Mouse (Mus musculus) CH12.LX (cell line): ENCODE data around the gene Pigm. TPM values are rescaled to one million over a fixed set of nuclear protein-coding genes. Genes with fewer than 3 reads are reported as not detected.

Experiments
- DNase-seq: peaks from one replicate; pipeline ENCODE4 v3.0.0-alpha.2; 2013; ENCODE audit errors: extremely low read depth
- H3K27ac ChIP-seq: 2 replicates; pipeline ENCODE4 v1.5.1; 2012; ENCODE audit warnings: low read depth, mild to moderate bottlenecking, control low read depth, moderate library complexity; ENCODE audit not compliant: insufficient read depth
- H3K27me3 ChIP-seq: replicated peaks from 2 replicates; pipeline ENCODE3; 2012; ENCODE audit warnings: inconsistent platforms
- H3K36me3 ChIP-seq, 2 experiments: replicated peaks in 1 of 2; 2 replicates each; pipeline versions ENCODE3 to v1.6.1; 2012; ENCODE audit warnings: inconsistent platforms in 1 of 2, low read length in 1 of 2, mild to moderate bottlenecking in 1 of 2, mixed read lengths in 1 of 2, moderate library complexity in 1 of 2; ENCODE audit not compliant: control insufficient read depth in 1 of 2, insufficient read depth in 1 of 2
- H3K4me1 ChIP-seq, 2 experiments: 2 replicates each; pipeline ENCODE4 v1.6.1; 2012; ENCODE audit warnings: inconsistent platforms in 1 of 2, moderate library complexity in 1 of 2; ENCODE audit not compliant: insufficient read depth in 2 of 2, control insufficient read depth in 1 of 2
- H3K4me2 ChIP-seq: 2 replicates; pipeline ENCODE4 v1.6.1; 2012; ENCODE audit warnings: low read depth, mild to moderate bottlenecking, control low read depth; ENCODE audit not compliant: poor library complexity, insufficient read depth, severe bottlenecking
- H3K4me3 ChIP-seq, 3 experiments: fragments of 150-350 bp in 1 of 3; sonication (generic) in 1 of 3; replicated peaks in 1 of 3; 2 replicates each; pipeline versions ENCODE3 to v1.5.1; 2011 to 2012; ENCODE audit warnings: low read depth in 2 of 3, low read length in 2 of 3, mild to moderate bottlenecking in 2 of 3, moderate library complexity in 2 of 3, control low read depth in 1 of 3, improper control_type of control experiment in 1 of 3, inconsistent platforms in 1 of 3, mixed read lengths in 1 of 3; ENCODE audit not compliant: poor library complexity in 1 of 3
- H3K79me2 ChIP-seq: replicated peaks from 2 replicates; pipeline ENCODE4 v1.6.1; 2012; ENCODE audit warnings: mild to moderate bottlenecking, moderate library complexity; ENCODE audit not compliant: control insufficient read depth, poor library complexity, insufficient read depth, severe bottlenecking; ENCODE audit errors: extremely low read depth
- H3K9ac ChIP-seq: 2 replicates; pipeline ENCODE4 v1.6.1; 2012; ENCODE audit warnings: low read depth, mild to moderate bottlenecking, control low read depth, moderate library complexity; ENCODE audit not compliant: insufficient read depth
- H3K9me3 ChIP-seq: replicated peaks from 2 replicates; pipeline ENCODE3; 2012; ENCODE audit warnings: low read length, inconsistent platforms, mixed read lengths
- BHLHE40 ChIP-seq: IDR thresholded peaks from 2 replicates; pipeline ENCODE4 v1.6.1; 2011; ENCODE audit warnings: mild to moderate bottlenecking, low read depth, low read length, improper control_type of control experiment
- CHD1 ChIP-seq: IDR thresholded peaks from 2 replicates; pipeline ENCODE4 v1.6.1; 2012; ENCODE audit warnings: low read depth, low read length, improper control_type of control experiment, inconsistent platforms
- CHD2 ChIP-seq: IDR thresholded peaks from 2 replicates; pipeline ENCODE4 v1.6.1; 2011; ENCODE audit warnings: low read length, improper control_type of control experiment
- CTCF ChIP-seq, 2 experiments: IDR thresholded peaks in 1 of 2; conservative IDR thresholded peaks in 1 of 2; 2 replicates each; pipeline ENCODE4 v1.5.1; 2011 to 2012; ENCODE audit warnings: low read depth in 2 of 2, low read length in 2 of 2, improper control_type of control experiment in 1 of 2, inconsistent platforms in 1 of 2, mild to moderate bottlenecking in 1 of 2, moderate library complexity in 1 of 2
- ETS1 ChIP-seq: conservative IDR thresholded peaks from 2 replicates; pipeline ENCODE4 v1.6.1; 2012; ENCODE audit warnings: low read depth, mild to moderate bottlenecking, inconsistent platforms, low read length, improper control_type of control experiment, moderate library complexity
- HCFC1 ChIP-seq: IDR thresholded peaks from 2 replicates; pipeline ENCODE4 v1.6.1; 2012; ENCODE audit warnings: low read depth, mild to moderate bottlenecking, inconsistent platforms, low read length, improper control_type of control experiment
- JUN ChIP-seq: IDR thresholded peaks from 2 replicates; pipeline ENCODE4 v1.6.1; 2011; ENCODE audit warnings: low read depth, mild to moderate bottlenecking, low read length, improper control_type of control experiment, moderate library complexity; ENCODE audit not compliant: insufficient read depth
- KAT2A ChIP-seq: IDR thresholded peaks from 2 replicates; pipeline ENCODE4 v1.6.1; 2012; ENCODE audit warnings: low read length, improper control_type of control experiment, inconsistent platforms; ENCODE audit not compliant: insufficient replicate concordance
- MAFK ChIP-seq: IDR thresholded peaks from 2 replicates; pipeline ENCODE4 v1.6.1; 2011; ENCODE audit warnings: low read length, improper control_type of control experiment; ENCODE audit not compliant: insufficient replicate concordance
- MAZ ChIP-seq: IDR thresholded peaks from 2 replicates; pipeline ENCODE4 v1.6.1; 2012; ENCODE audit warnings: low read depth, mild to moderate bottlenecking, inconsistent platforms, low read length, improper control_type of control experiment, moderate library complexity
- MXI1 ChIP-seq: IDR thresholded peaks from 2 replicates; pipeline ENCODE4 v1.6.1; 2011; ENCODE audit warnings: mild to moderate bottlenecking, low read depth, low read length, improper control_type of control experiment
- MYC ChIP-seq: IDR thresholded peaks from 2 replicates; pipeline ENCODE4 v1.6.1; 2011; ENCODE audit warnings: low read depth, mild to moderate bottlenecking, improper control_type of control experiment, low read length
- NELFE ChIP-seq: IDR thresholded peaks from 2 replicates; pipeline ENCODE4 v1.6.1; 2011; ENCODE audit warnings: low read depth, low read length, improper control_type of control experiment
- NRF1 ChIP-seq: IDR thresholded peaks from 2 replicates; pipeline ENCODE4 v1.6.1; 2014; ENCODE audit warnings: low read depth, mild to moderate bottlenecking, inconsistent platforms, low read length, improper control_type of control experiment, moderate library complexity
- PAX5 ChIP-seq: IDR thresholded peaks from 2 replicates; pipeline ENCODE4 v1.6.1; 2012; ENCODE audit warnings: low read length, inconsistent platforms, mixed read lengths
- POLR2AphosphoS2 ChIP-seq: IDR thresholded peaks from 2 replicates; pipeline ENCODE4 v1.6.1; 2011; ENCODE audit warnings: low read depth, low read length, improper control_type of control experiment
- RAD21 ChIP-seq: IDR thresholded peaks from 2 replicates; pipeline ENCODE4 v1.6.1; 2011; ENCODE audit warnings: low read depth, mild to moderate bottlenecking, low read length, improper control_type of control experiment, moderate library complexity
- RCOR1 ChIP-seq: conservative IDR thresholded peaks from 2 replicates; pipeline ENCODE4 v1.6.1; 2012; ENCODE audit warnings: low read depth, mild to moderate bottlenecking, inconsistent platforms, low read length, improper control_type of control experiment
- SIN3A ChIP-seq: IDR thresholded peaks from 2 replicates; pipeline ENCODE4 v1.6.1; 2012; ENCODE audit warnings: low read length, improper control_type of control experiment, inconsistent platforms
- SMC3 ChIP-seq: IDR thresholded peaks from 2 replicates; pipeline ENCODE4 v1.6.1; 2011; ENCODE audit warnings: low read depth, low read length, improper control_type of control experiment
- UBTF ChIP-seq: IDR thresholded peaks from 2 replicates; pipeline ENCODE4 v1.6.1; 2012; ENCODE audit warnings: low read depth, mild to moderate bottlenecking, inconsistent platforms, low read length, improper control_type of control experiment, moderate library complexity
- USF1 ChIP-seq: IDR thresholded peaks from 2 replicates; pipeline ENCODE4 v1.6.1; 2014; ENCODE audit warnings: low read depth, mild to moderate bottlenecking, inconsistent platforms, low read length, improper control_type of control experiment
- ZC3H11A ChIP-seq: IDR thresholded peaks from 2 replicates; pipeline ENCODE4 v1.6.1; 2012; ENCODE audit warnings: low read depth, mild to moderate bottlenecking, inconsistent platforms, low read length, improper control_type of control experiment
- ZNF384 ChIP-seq: IDR thresholded peaks from 2 replicates; pipeline ENCODE4 v1.6.1; 2012; ENCODE audit warnings: low read depth, low read length, improper control_type of control experiment, inconsistent platforms
- dilution Hi-C: fragments of 300-500 bp; cut with MboI; formaldehyde crosslinking; loops from 2 replicates; pipeline ENCODE4 v1.14.3; 2020; ENCODE audit warnings: low sequenced_read_pairs; ENCODE audit not compliant: extremely low pct_unique_long_range_greater_than_20kb, extremely low pct_ligation_motif_present
- in situ Hi-C: fragments of 300-500 bp; cut with MboI; formaldehyde crosslinking; loops from 3 replicates; pipeline ENCODE4 v1.14.3; 2019; ENCODE audit warnings: low sequenced_read_pairs, low pct_ligation_motif_present, low pct_unique_long_range_greater_than_20kb, mixed read lengths
- polyA plus RNA-seq: library from polyadenylated mRNA; unstranded; fragments of >175 nt; gene quantifications from 2 replicates; pipeline ENCODE4 v1.2.1, GENCODE M21; 2012; ENCODE audit warnings: low read depth; ENCODE audit not compliant: insufficient read length
- total RNA-seq, 2 experiments: library from RNA; depleted of rRNA; stranded (reverse); fragments of 300-350 nt in 1 of 2; fragments of >200 nt in 1 of 2; gene quantifications; 2 replicates each; pipeline ENCODE4 v1.2.3; 2012 to 2014

Pigm gene
- total and polyA plus RNA-seq, 3 experiments, result 8.6 to 13.8 (median 10.7) TPM

DNA sequence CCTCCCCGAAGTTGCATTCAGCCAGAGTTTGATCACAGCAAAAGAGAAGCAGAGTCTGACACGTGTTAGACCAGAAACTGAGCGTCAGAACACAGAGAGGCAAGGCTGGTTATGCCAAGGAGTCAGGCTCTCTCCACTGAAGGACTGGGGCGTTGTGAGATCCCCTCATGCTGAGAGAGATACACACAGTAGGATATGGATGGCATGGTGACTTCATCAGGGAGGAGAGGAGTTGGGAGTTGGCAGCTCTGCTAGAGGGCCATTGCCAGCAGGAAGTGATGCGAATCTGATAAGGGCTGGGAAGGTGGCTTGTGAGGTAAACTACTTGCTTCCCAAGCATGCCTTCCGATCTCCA lies 37.9 kb downstream of the Pigm start:
- Histone ChIP-seq H3K9ac (no peak overlapping the region), H3K27ac (no peak overlapping the region), H3K36me3 (no peaks in the 10 kb centered on the region), H3K27me3 (no peaks in the 10 kb centered on the region), H3K4me2 (no peak overlapping the region), H3K79me2 (no peaks in the 10 kb centered on the region), H3K9me3 (no peaks in the 10 kb centered on the region), H3K4me1 (peaks cover 2 to 36% of the 10 kb centered on the region in 2 experiments; a peak in 2 of 4 replicates), H3K4me3 (no peak overlapping the region)
- DNase-seq, result no peak
- in situ Hi-C loops (loop anchor here (25.0 kb wide), 2 partner anchors 198 to 973 kb away; partner anchors contain the start of gene Fcrl6), dilution Hi-C loops (no loop called here)
- TF ChIP-seq HCFC1, result no peak
- TF ChIP-seq MYC, result no peak
- no peak for TF ChIP-seq MAFK
- no peak for TF ChIP-seq RCOR1
- no peak for TF ChIP-seq KAT2A
- no peak for TF ChIP-seq ETS1
- no peak for TF ChIP-seq PAX5
- TF ChIP-seq RAD21, result no peak
- TF ChIP-seq UBTF, result no peak

DNA sequence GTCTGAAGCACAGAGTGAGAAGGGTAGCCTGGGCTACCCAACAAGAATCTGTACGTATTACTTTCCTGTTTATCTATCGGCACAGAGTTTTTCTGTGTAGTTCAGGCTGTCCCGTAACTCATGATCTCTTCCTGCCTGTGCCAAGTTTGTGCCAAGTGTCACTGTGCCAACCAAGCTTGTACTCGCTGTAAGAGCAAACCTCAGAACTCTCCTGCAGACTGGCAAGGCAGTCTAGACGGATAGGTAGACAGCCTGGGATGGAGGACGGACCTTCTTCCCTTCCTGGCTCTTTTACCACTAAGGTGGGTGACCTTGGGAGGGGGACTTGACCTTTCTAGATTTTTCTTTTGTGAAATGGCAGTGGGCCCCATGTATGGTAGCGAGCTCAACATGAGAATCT lies 38.7 kb downstream of the Pigm start:
- Histone ChIP-seq H3K9me3 (peaks cover under 1% of the 10 kb centered on the region), H3K9ac (no peak overlapping the region), H3K27ac (no peak overlapping the region)
- in situ Hi-C loops, result loop anchor here (5.0 to 25.0 kb wide), 4 partner anchors 37 to 972 kb away; partner anchors contain the start of genes Fcrl6 and Igsf9
- no peak for TF ChIP-seq SIN3A
- TF ChIP-seq, all 38 proteins: peak for 0
- DNase-seq, result no peak
- no peak overlapping the region for H3K4me2 ChIP-seq
- no peak overlapping the region for H3K4me3 ChIP-seq
- H3K4me1 ChIP-seq, result peaks cover 2 to 34% of the 10 kb centered on the region in 2 experiments; a peak in 2 of 4 replicates
- no peaks in the 10 kb centered on the region for H3K27me3 ChIP-seq
- no peaks in the 10 kb centered on the region for H3K79me2 ChIP-seq
- dilution Hi-C loops, result no loop called here
- H3K36me3 ChIP-seq, result no peaks in the 10 kb centered on the region

DNA sequence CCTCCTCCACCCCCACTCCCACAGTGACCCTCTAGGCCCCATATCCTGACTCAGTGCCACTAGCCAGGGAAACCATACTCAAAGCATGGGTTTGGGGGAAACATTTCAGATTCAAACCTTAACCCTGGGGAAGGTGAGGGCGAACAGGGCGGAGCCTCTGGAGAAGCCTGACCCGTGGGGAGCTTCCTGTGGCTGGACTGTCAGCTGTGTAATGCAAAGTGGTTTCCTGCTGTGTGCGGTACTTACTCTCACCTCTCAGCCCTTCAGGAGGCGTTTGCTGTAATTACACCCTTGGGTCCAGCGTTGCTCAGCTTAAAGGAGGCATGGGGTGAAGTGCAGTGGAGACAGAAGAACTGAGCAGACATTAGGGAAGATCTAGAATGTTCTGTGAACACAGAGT lies 41.8 kb downstream of the Pigm start:
- no peak overlapping the region for H3K4me3 ChIP-seq
- dilution Hi-C loops, result no loop called here
- H3K36me3 ChIP-seq, result no peaks in the 10 kb centered on the region
- peaks cover 2 to 24% of the 10 kb centered on the region in 2 experiments; a peak in 2 of 4 replicates for H3K4me1 ChIP-seq
- H3K9ac ChIP-seq, result no peak overlapping the region
- in situ Hi-C loops, result loop anchor here (5.0 to 25.0 kb wide), 4 partner anchors 34 to 969 kb away; partner anchors contain the start of genes Fcrl6 and Igsf9
- no peaks in the 10 kb centered on the region for H3K79me2 ChIP-seq
- H3K9me3 ChIP-seq, result peaks cover 7% of the 10 kb centered on the region
- DNase-seq, result peak; percentile 72
- no peaks in the 10 kb centered on the region for H3K27me3 ChIP-seq
- H3K4me2 ChIP-seq, result 0 out of 2 replicates have a peak overlapping the region, but pooled peaks have one; percentile 12
- TF ChIP-seq SIN3A (peak; percentile 26; the same call in 1 of the 2 replicates), MAZ (no peak), JUN (no peak), NRF1 (no peak), NELFE (no peak), POLR2AphosphoS2 (no peak), CTCF (conservative IDR thresholded peaks at IDR 0.05 in 1 of 2, IDR thresholded peaks at IDR 0.05 in 1 of 2; ENCODE audit: low read depth in 2 of 2, low read length in 2 of 2) (no peak), ZNF384 (no peak), ZC3H11A (no peak), MAFK (no peak), ETS1 (peak; percentile 80), MXI1 (no peak), CHD2 (no peak), UBTF (no peak), USF1 (no peak), KAT2A (no peak), MYC (no peak), BHLHE40 (peak; percentile 59), HCFC1 (no peak), SMC3 (no peak), CHD1 (no peak)
- no peak overlapping the region for H3K27ac ChIP-seq
